Mouse (Mus musculus) olfactory bulb, adult 2 months (tissue): ENCODE results near the gene Sdhaf2.

Experiments used
- CTCF ChIP-seq: fragments of 200-500 bp; IDR thresholded peaks from 2 replicates; pipeline ENCODE4 v1.5.1; 2012; ENCODE audit warnings: low read depth, mild to moderate bottlenecking, low read length, moderate library complexity; ENCODE audit not compliant: insufficient read depth
- POLR2A ChIP-seq: fragments of 200-500 bp; IDR thresholded peaks from 2 replicates; pipeline ENCODE4 v1.6.1; 2012; ENCODE audit warnings: mild to moderate bottlenecking, low read depth, low read length, moderate library complexity; ENCODE audit not compliant: insufficient read depth

DNA sequence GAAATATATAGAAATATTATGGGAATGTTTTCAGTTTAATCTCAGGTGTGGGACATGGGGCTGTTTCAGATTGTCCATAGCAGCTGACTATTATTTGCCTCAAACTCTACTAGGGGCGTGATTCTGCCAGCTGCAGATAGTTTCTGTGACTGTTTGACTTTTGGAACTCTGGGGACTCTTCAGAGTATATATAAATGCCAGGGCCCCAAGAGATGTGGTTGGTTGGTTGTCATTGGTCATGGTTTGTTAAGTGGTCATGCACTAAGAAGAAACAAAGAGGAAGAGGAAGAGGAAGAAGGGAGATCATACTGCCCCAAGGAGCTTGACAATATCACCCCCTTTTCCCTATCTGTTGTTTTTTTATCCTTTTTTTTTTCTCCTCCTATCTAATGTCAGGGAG is 4.0 kb downstream of the Sdhaf2 start:
- TF ChIP-seq CTCF (no peak), POLR2A (no peak)
